In genomic region chrX:12116128-12116527, GRCm38 (mm10) we compare ENCODE assay signal across 14 mouse cellular contexts. TPM values are rescaled to one million over a fixed set of nuclear protein-coding genes. Genes with fewer than 3 reads are reported as not detected.
A peak's percentile ranks its signal among the peaks of the same experiment; 100 is the strongest.
DNase-seq lines count a peak whose midpoint lies in the region; ATAC-seq and TF ChIP-seq lines count a peak whose summit lies in the region.
"Had no signal": no experiment of that assay in that cellular context is flagged by ENCODE, and none has a peak within 500 bp of the region (broad histone marks: within the 10 kb centered on the region; RNA-seq: fewer than 3 reads in every experiment).

No protein-coding gene starts in this region.

- TF ChIP-seq CTCF in heart, postnatal 0 days (IDR thresholded peaks at IDR 0.05; ENCODE audit: low read depth) = no peak

- no peak for ATAC-seq in kidney, embryonic 16.5 days (ENCODE audit: low FRiP score, low TSS enrichment)
- peak; percentile 79 for ATAC-seq in heart, postnatal 0 days (ENCODE audit: insufficient read depth, low read depth)
- ATAC-seq in liver, embryonic 12.5 days = no peak
- ATAC-seq: forebrain, embryonic 13.5 days had no signal

- no peak overlapping the region for H3K27ac ChIP-seq in kidney, embryonic 16.5 days (ENCODE audit: low read length)
- peak overlapping the region; percentile 55 for H3K27ac ChIP-seq in heart, postnatal 0 days (ENCODE audit: low read depth)
- no peak overlapping the region for H3K27ac ChIP-seq in liver, embryonic 12.5 days
- H3K27ac ChIP-seq: forebrain, embryonic 13.5 days; limb, embryonic 12.5 days had no signal

- H3K9ac ChIP-seq in kidney, embryonic 16.5 days (replicated peaks; ENCODE audit: low read length) = no peak overlapping the region
- no peak overlapping the region for H3K9ac ChIP-seq in heart, postnatal 0 days (replicated peaks; ENCODE audit: low read depth, low read length)
- no peak overlapping the region for H3K9ac ChIP-seq in liver, embryonic 12.5 days
- H3K9ac ChIP-seq: forebrain, embryonic 13.5 days; limb, embryonic 12.5 days had no signal

- TF ChIP-seq EP300 in heart, postnatal 0 days (IDR thresholded peaks at IDR 0.05; ENCODE audit: low read depth) = no peak

- H3K9me3 ChIP-seq in kidney, embryonic 16.5 days (ENCODE audit: low read length) = no peaks in the 10 kb centered on the region
- H3K9me3 ChIP-seq in heart, postnatal 0 days (replicated peaks; ENCODE audit: control insufficient read depth, low read length) = no peaks in the 10 kb centered on the region
- no peaks in the 10 kb centered on the region for H3K9me3 ChIP-seq in liver, embryonic 12.5 days (replicated peaks)
- H3K9me3 ChIP-seq: forebrain, embryonic 13.5 days; limb, embryonic 12.5 days; megakaryocyte, embryonic 14.5 days had no signal

- peak; percentile 8 for DNase-seq in kidney, postnatal 14 days
- DNase-seq in ZHBTc4 (ENCODE audit: low read depth, low spot score) = peak; percentile 13
- DNase-seq in heart, postnatal 0 days (ENCODE audit: low spot score) = no peak
- DNase-seq in naive thymus-derived CD4-positive, alpha-beta T cell, adult 2 months (ENCODE audit: low read depth) = peak; percentile 36
- no peak for DNase-seq in natural killer cell, adult 2 months (ENCODE audit: low spot score in 2 of 2)
- DNase-seq: adrenal gland, adult 8-10 months; embryo, embryonic 11 days; kidney, adult 8-10 months; right cerebral cortex, postnatal 14 days had no signal

- H3K4me3 ChIP-seq in kidney, embryonic 16.5 days (ENCODE audit: low read length) = no peak overlapping the region
- H3K4me3 ChIP-seq in heart, postnatal 0 days (ENCODE audit: low read depth, low read length) = no peak overlapping the region
- H3K4me3 ChIP-seq in liver, embryonic 12.5 days = no peak overlapping the region
- H3K4me3 ChIP-seq: forebrain, embryonic 13.5 days; limb, embryonic 12.5 days; megakaryocyte, embryonic 14.5 days had no signal

- H3K27me3 ChIP-seq in kidney, embryonic 16.5 days (ENCODE audit: insufficient read depth, low read length) = 0 out of 2 replicates have a peak, but pooled peaks cover 3% of the 10 kb centered on the region
- no peaks in the 10 kb centered on the region for H3K27me3 ChIP-seq in heart, postnatal 0 days (ENCODE audit: control insufficient read depth, insufficient read depth, low read length)
- peaks cover 18% of the 10 kb centered on the region for H3K27me3 ChIP-seq in liver, embryonic 12.5 days (replicated peaks)
- H3K27me3 ChIP-seq: forebrain, embryonic 13.5 days had no signal

- 22% methylated on average over 7 of the region's 7 CpGs for WGBS in kidney, embryonic 16.5 days
- 18% methylated on average over 7 of the region's 7 CpGs for WGBS in heart, postnatal 0 days
- 30% methylated on average over 7 of the region's 7 CpGs for WGBS in liver, embryonic 12.5 days (ENCODE audit: insufficient replicate concordance)

- H3K4me1 ChIP-seq in kidney, embryonic 16.5 days (ENCODE audit: insufficient read depth, low read length) = no peaks in the 10 kb centered on the region; the same call in 1 of the 2 replicates
- H3K4me1 ChIP-seq in heart, postnatal 0 days (ENCODE audit: control insufficient read depth, insufficient read depth) = peaks cover 7% of the 10 kb centered on the region
- peaks cover 10% of the 10 kb centered on the region for H3K4me1 ChIP-seq in liver, embryonic 12.5 days

- no peak overlapping the region for H3K4me2 ChIP-seq in kidney, embryonic 16.5 days (replicated peaks; ENCODE audit: low read depth, low read length)
- peak overlapping the region; percentile 14; the same call in 1 of the 2 replicates for H3K4me2 ChIP-seq in heart, postnatal 0 days (ENCODE audit: low read depth, low read length)
- H3K4me2 ChIP-seq in liver, embryonic 12.5 days = no peak overlapping the region
- H3K4me2 ChIP-seq: forebrain, embryonic 13.5 days; limb, embryonic 12.5 days had no signal

- H3K36me3 ChIP-seq in kidney, embryonic 16.5 days (ENCODE audit: insufficient read depth, low read length) = no peaks in the 10 kb centered on the region
- no peaks in the 10 kb centered on the region for H3K36me3 ChIP-seq in heart, postnatal 0 days (replicated peaks; ENCODE audit: control insufficient read depth, insufficient read depth, low read length)
- no peaks in the 10 kb centered on the region for H3K36me3 ChIP-seq in liver, embryonic 12.5 days
- H3K36me3 ChIP-seq: limb, embryonic 12.5 days had no signal

RNA-seq across cellular contexts. Expression of gene Bcor, which starts 44.0 kb away (rescaled TPM):
- 16.7 and 19.9 TPM in 2 replicates for polyA plus RNA-seq in kidney, embryonic 16.5 days (2015; fragmentation: Nextera tagmentation; extraction: Ambion mirVana)
- total RNA-seq in heart, postnatal 0 days (2014; rRNA removed; ENCODE audit: low replicate concordance) = 25.7 and 35.5 TPM in 2 replicates
- 8.9 and 10.1 TPM in 2 replicates for polyA plus RNA-seq in heart, postnatal 0 days (2015; fragmentation: Nextera tagmentation; extraction: Ambion mirVana)
- 7.9 and 8.4 TPM in 2 replicates for polyA plus RNA-seq in liver, embryonic 12.5 days (2016; fragmentation: Nextera tagmentation; extraction: Ambion mirVana)

Comparison
In these comparisons a context has a peak if more than half of its experiments do, and no peak if none do; other contexts are left out.
1. DNase-seq: peak in kidney, postnatal 14 days (single experiment), ZHBTc4 (single experiment) and naive thymus-derived CD4-positive, alpha-beta T cell, adult 2 months (single experiment); none in heart, postnatal 0 days (single experiment) and natural killer cell, adult 2 months (0 of 2).